Mouse (Mus musculus) thymus, adult 2 months (tissue): ENCODE measurements at regions not wholly inside any gene's neighbourhood (a gene's known extent, or its start where the extent isn't known, plus 50 kb on each side); places are given as distances from the start of the nearest gene placed in this dataset.

Experiments used
- DNase-seq: peaks from one replicate; pipeline ENCODE4 v3.0.0; 2021
- H3K27ac ChIP-seq: fragments of 200-500 bp; 2 replicates; pipeline ENCODE4 v1.5.1; 2012; ENCODE audit warnings: low read length, control low read depth; ENCODE audit not compliant: control insufficient read depth, insufficient read depth
- H3K27me3 ChIP-seq: fragments of 200-500 bp; 2 replicates; pipeline ENCODE4 v1.6.1; 2012; ENCODE audit warnings: mild to moderate bottlenecking, low read length, moderate library complexity, mixed read lengths; ENCODE audit not compliant: control insufficient read depth, insufficient read depth
- H3K36me3 ChIP-seq: fragments of 200-500 bp; 2 replicates; pipeline ENCODE4 v1.6.1; 2012; ENCODE audit warnings: mild to moderate bottlenecking, low read length, moderate library complexity; ENCODE audit not compliant: control insufficient read depth, insufficient read depth
- H3K4me1 ChIP-seq: fragments of 200-500 bp; replicated peaks from 2 replicates; pipeline ENCODE4 v1.6.1; 2012; ENCODE audit warnings: low read length; ENCODE audit not compliant: control insufficient read depth, insufficient read depth
- H3K4me3 ChIP-seq: fragments of 200-500 bp; 2 replicates; pipeline ENCODE4 v1.5.1; 2012; ENCODE audit warnings: mild to moderate bottlenecking, low read length, control low read depth, moderate library complexity; ENCODE audit not compliant: control insufficient read depth, insufficient read depth
- CTCF ChIP-seq: fragments of 200-500 bp; IDR thresholded peaks from 2 replicates; pipeline ENCODE4 v1.5.1; 2012; ENCODE audit warnings: mild to moderate bottlenecking, control low read depth, low read length, moderate library complexity, borderline replicate concordance; ENCODE audit not compliant: control insufficient read depth, poor library complexity, insufficient read depth; ENCODE audit errors: extremely low read depth
- POLR2A ChIP-seq: fragments of 200-500 bp; IDR thresholded peaks from 2 replicates; pipeline ENCODE4 v1.6.1; 2012; ENCODE audit warnings: mild to moderate bottlenecking, low read length, control low read depth, moderate library complexity; ENCODE audit not compliant: control insufficient read depth, poor library complexity, insufficient read depth; ENCODE audit errors: extremely low read depth
- WGBS: fragments of 180-500 bp; shearing (Covaris S2); methylation state at CpG from one replicate; pipeline ENCODE4 v1.1.7; 2018; 5-methylcytosine and 5-hydroxymethylcytosine counted together

- WGBS: 95% methylated on average over 11 of the region's 11 CpGs
- no peaks in the 10 kb centered on the region for H3K4me1 ChIP-seq
- no peaks in the 10 kb centered on the region for H3K27me3 ChIP-seq
- DNase-seq: no peak
- H3K4me3 ChIP-seq: no peak overlapping the region
- no peaks in the 10 kb centered on the region for H3K36me3 ChIP-seq
- no peak overlapping the region for H3K27ac ChIP-seq
- TF ChIP-seq POLR2A (no peak), CTCF (no peak)
Observed at GRCm38 (mm10) chr9:83253789-83254188, 107.3 kb upstream of the Hmgn3 start.

- Histone ChIP-seq H3K4me3 (no peak overlapping the region), H3K4me1 (no peaks in the 10 kb centered on the region)
Observed at GRCm38 (mm10) chr9:83251793-83252192, 105.3 kb upstream of the Hmgn3 start.

GRCm38 (mm10) chr9:83249871-83250270 is 103.4 kb upstream of the Hmgn3 start:
- no peaks in the 10 kb centered on the region for H3K27me3 ChIP-seq
- WGBS: 96% methylated on average over 5 of the region's 5 CpGs
- H3K4me3 ChIP-seq: no peak overlapping the region
- DNase-seq: no peak
- no peaks in the 10 kb centered on the region for H3K4me1 ChIP-seq
- no peak overlapping the region for H3K27ac ChIP-seq
- TF ChIP-seq CTCF (no peak), POLR2A (no peak)
- H3K36me3 ChIP-seq: no peaks in the 10 kb centered on the region

More at GRCm38 (mm10) chr9:83251793-83252192, 105.3 kb upstream of the Hmgn3 start:
- WGBS: 88% methylated on average over 5 of the region's 5 CpGs
- DNase-seq: no peak
- Histone ChIP-seq H3K27me3 (no peaks in the 10 kb centered on the region), H3K36me3 (no peaks in the 10 kb centered on the region), H3K27ac (no peak overlapping the region)
- TF ChIP-seq CTCF: no peak
- no peak for TF ChIP-seq POLR2A

- TF ChIP-seq POLR2A (no peak), CTCF (no peak)
- no peak for DNase-seq
- 55% methylated on average over 2 of the region's 2 CpGs for WGBS
- H3K4me3 ChIP-seq: no peak overlapping the region
- no peak overlapping the region for H3K27ac ChIP-seq
- H3K36me3 ChIP-seq: no peaks in the 10 kb centered on the region
- H3K27me3 ChIP-seq: no peaks in the 10 kb centered on the region
- H3K4me1 ChIP-seq: no peaks in the 10 kb centered on the region
Observed at GRCm38 (mm10) chr9:83248164-83248730, 101.8 kb upstream of the Hmgn3 start.

- no peaks in the 10 kb centered on the region for H3K27me3 ChIP-seq
- WGBS: 93% methylated on average over 12 of the region's 12 CpGs
- H3K4me3 ChIP-seq: no peak overlapping the region
- TF ChIP-seq CTCF (no peak), POLR2A (no peak)
- no peaks in the 10 kb centered on the region for H3K36me3 ChIP-seq
- DNase-seq: no peak
- H3K4me1 ChIP-seq: no peaks in the 10 kb centered on the region
- no peak overlapping the region for H3K27ac ChIP-seq
Observed at GRCm38 (mm10) chr9:83247066-83247668, 100.7 kb upstream of the Hmgn3 start.

GRCm38 (mm10) chr9:83241119-83241518 is 94.6 kb upstream of the Hmgn3 start:
- Histone ChIP-seq H3K4me1 (no peaks in the 10 kb centered on the region), H3K27ac (no peak overlapping the region), H3K27me3 (no peaks in the 10 kb centered on the region), H3K36me3 (no peaks in the 10 kb centered on the region), H3K4me3 (no peak overlapping the region)
- TF ChIP-seq CTCF (no peak), POLR2A (no peak)
- 91% methylated on average over 4 of the region's 4 CpGs for whole genome bisulfite sequencing
- no peak for DNase-seq

- no peak for DNase-seq
- Histone ChIP-seq H3K27ac (no peak overlapping the region), H3K36me3 (no peaks in the 10 kb centered on the region), H3K4me3 (no peak overlapping the region), H3K27me3 (no peaks in the 10 kb centered on the region), H3K4me1 (no peaks in the 10 kb centered on the region)
- WGBS: 88% methylated on average over 10 of the region's 10 CpGs
- no peak for TF ChIP-seq CTCF
Observed at GRCm38 (mm10) chr9:83239097-83239496, 92.6 kb upstream of the Hmgn3 start.
